Mouse (Mus musculus) natural killer cell, adult 2 months (primary cell): ENCODE results near the gene Sds.

Experiments used
- DNase-seq, 2 experiments: peaks; one replicate each; pipeline ENCODE4 v3.0.0; 2022; ENCODE audit warnings: low spot score in 2 of 2

Sds gene

GRCm38 (mm10) chr5:120439887-120440670 lies 36.2 kb upstream of the Sds start:
- no peak for DNase-seq

- peak; percentile 59 to 73 for DNase-seq
Measured at GRCm38 (mm10) chr5:120440733-120441132, 35.6 kb upstream of the Sds start.

- no peak for DNase-seq
Measured at GRCm38 (mm10) chr5:120447305-120447704, 29.0 kb upstream of the Sds start.

- DNase-seq = no peak
Measured at GRCm38 (mm10) chr5:120454756-120455337, 21.5 kb upstream of the Sds start.

- DNase-seq = no peak
Measured at GRCm38 (mm10) chr5:120456253-120456652, 20.1 kb upstream of the Sds start.

GRCm38 (mm10) chr5:120456841-120457554 lies 19.3 kb upstream of the Sds start:
- no peak for DNase-seq

GRCm38 (mm10) chr5:120457628-120458027 lies 18.7 kb upstream of the Sds start:
- DNase-seq = peak; percentile 52 to 59

GRCm38 (mm10) chr5:120459133-120459532 lies 17.2 kb upstream of the Sds start:
- DNase-seq = no peak

GRCm38 (mm10) chr5:120461902-120462301 lies 14.4 kb upstream of the Sds start:
- DNase-seq = no peak

- DNase-seq = no peak
Measured at GRCm38 (mm10) chr5:120464321-120464720, 12.0 kb upstream of the Sds start.

- DNase-seq = peak; percentile 38 to 66
Measured at GRCm38 (mm10) chr5:120465062-120465461, 11.3 kb upstream of the Sds start.

- no peak for DNase-seq
Measured at GRCm38 (mm10) chr5:120465860-120466259, 10.5 kb upstream of the Sds start.

GRCm38 (mm10) chr5:120467026-120467425 lies 9.3 kb upstream of the Sds start:
- no peak for DNase-seq

- DNase-seq = no peak
Measured at GRCm38 (mm10) chr5:120468336-120468735, 8.0 kb upstream of the Sds start.

GRCm38 (mm10) chr5:120468830-120469229 lies 7.5 kb upstream of the Sds start:
- DNase-seq = no peak

GRCm38 (mm10) chr5:120471538-120471937 lies 4.8 kb upstream of the Sds start:
- no peak for DNase-seq

GRCm38 (mm10) chr5:120472770-120473169 lies 3.6 kb upstream of the Sds start, which contains the start of gene Sdsl:
TSS of gene Sdsl (minus strand) at chr5:120472810.
- DNase-seq = no peak

- no peak for DNase-seq
Measured at GRCm38 (mm10) chr5:120473361-120473760, 3.0 kb upstream of the Sds start.

GRCm38 (mm10) chr5:120475861-120476260 lies 465 bp upstream of the Sds start:
- no peak for DNase-seq

- no peak for DNase-seq
Measured at GRCm38 (mm10) chr5:120477993-120478392, 1.7 kb downstream of the Sds start.

GRCm38 (mm10) chr5:120479538-120479937 lies 3.2 kb downstream of the Sds start:
- DNase-seq = no peak

GRCm38 (mm10) chr5:120481205-120481604 lies 4.9 kb downstream of the Sds start:
- no peak for DNase-seq

- no peak for DNase-seq
Measured at GRCm38 (mm10) chr5:120483399-120483798, 7.1 kb downstream of the Sds start.
